In genomic region chr1:80637214-80637705, GRCm38 (mm10) we compare ENCODE assay signal across 9 mouse cellular contexts.
A peak's percentile ranks its signal among the peaks of the same experiment; 100 is the strongest.
DNase-seq lines count a peak whose midpoint lies in the region; ATAC-seq lines count a peak whose summit lies in the region.
"Had no signal": no experiment of that assay in that cellular context is flagged by ENCODE, and none has a peak within 500 bp of the region (broad histone marks: within the 10 kb centered on the region; RNA-seq: fewer than 3 reads in every experiment).

No protein-coding gene starts in this region.

- no peak overlapping the region for H3K9ac ChIP-seq in intestine, embryonic 15.5 days
- no peak overlapping the region for H3K9ac ChIP-seq in intestine, embryonic 16.5 days (ENCODE audit: low read depth, low read length)
- H3K9ac ChIP-seq in midbrain, embryonic 16.5 days (ENCODE audit: low read depth, low read length), result no peak overlapping the region

- H3K27ac ChIP-seq in intestine, embryonic 15.5 days, result no peak overlapping the region
- H3K27ac ChIP-seq in intestine, embryonic 16.5 days (ENCODE audit: low read length), result no peak overlapping the region
- no peak overlapping the region for H3K27ac ChIP-seq in midbrain, embryonic 16.5 days (ENCODE audit: low read length)

- H3K27me3 ChIP-seq in intestine, embryonic 15.5 days (replicated peaks), result no peaks in the 10 kb centered on the region
- no peaks in the 10 kb centered on the region for H3K27me3 ChIP-seq in intestine, embryonic 16.5 days (replicated peaks; ENCODE audit: control insufficient read depth, insufficient read depth, low read length)
- no peaks in the 10 kb centered on the region for H3K27me3 ChIP-seq in splenic B cell, adult 2 months (ENCODE audit: control insufficient read depth, insufficient read depth, low read length, poor library complexity, severe bottlenecking)
- H3K27me3 ChIP-seq in midbrain, embryonic 16.5 days (ENCODE audit: control insufficient read depth, insufficient read depth, low read depth, low read length), result no peaks in the 10 kb centered on the region
- H3K27me3 ChIP-seq: Patski had no signal

- no peak overlapping the region for H3K4me3 ChIP-seq in intestine, embryonic 15.5 days (replicated peaks)
- no peak overlapping the region for H3K4me3 ChIP-seq in intestine, embryonic 16.5 days (ENCODE audit: low read length)
- no peak overlapping the region for H3K4me3 ChIP-seq in midbrain, embryonic 16.5 days (ENCODE audit: low read depth, low read length)

- no peaks in the 10 kb centered on the region for H3K4me1 ChIP-seq in intestine, embryonic 15.5 days (replicated peaks)
- no peaks in the 10 kb centered on the region for H3K4me1 ChIP-seq in intestine, embryonic 16.5 days (ENCODE audit: control insufficient read depth, insufficient read depth, low read length)
- no peaks in the 10 kb centered on the region for H3K4me1 ChIP-seq in midbrain, embryonic 16.5 days (ENCODE audit: control insufficient read depth, insufficient read depth, low read length)

- ATAC-seq in intestine, embryonic 15.5 days, result 0 out of 2 replicates have a peak, but pooled peaks have one; percentile 28
- no peak for ATAC-seq in intestine, embryonic 16.5 days
- no peak for ATAC-seq in midbrain, embryonic 16.5 days
- ATAC-seq: Patski had no signal

- H3K9me3 ChIP-seq in intestine, embryonic 15.5 days, result no peaks in the 10 kb centered on the region
- no peaks in the 10 kb centered on the region for H3K9me3 ChIP-seq in intestine, embryonic 16.5 days (ENCODE audit: control insufficient read depth, low read length)
- no peaks in the 10 kb centered on the region for H3K9me3 ChIP-seq in midbrain, embryonic 16.5 days (replicated peaks; ENCODE audit: control insufficient read depth, low read length, poor library complexity, severe bottlenecking)

- no peak overlapping the region for H3K4me2 ChIP-seq in intestine, embryonic 15.5 days (replicated peaks)
- no peak overlapping the region for H3K4me2 ChIP-seq in intestine, embryonic 16.5 days (ENCODE audit: low read depth, low read length)
- no peak overlapping the region for H3K4me2 ChIP-seq in midbrain, embryonic 16.5 days (ENCODE audit: low read length)

- DNase-seq in T-cell, adult 2 months (ENCODE audit: low spot score), result peak; percentile 20
- peak; percentile 28 to 38 for DNase-seq in frontal cortex, postnatal 14 days (ENCODE audit: low spot score in 2 of 2)
- DNase-seq in kidney, postnatal 14 days, result peak; percentile 48
- DNase-seq in lung, postnatal 14 days, result peak; percentile 44
- peak; percentile 66 for DNase-seq in splenic B cell, adult 2 months (ENCODE audit: low read depth, low spot score)

- no peaks in the 10 kb centered on the region for H3K36me3 ChIP-seq in intestine, embryonic 15.5 days
- H3K36me3 ChIP-seq in intestine, embryonic 16.5 days (ENCODE audit: control insufficient read depth, insufficient read depth, low read length), result no peaks in the 10 kb centered on the region
- peaks cover 8% of the 10 kb centered on the region; the same call in 1 of the 2 replicates for H3K36me3 ChIP-seq in splenic B cell, adult 2 months (ENCODE audit: control insufficient read depth, insufficient read depth, low read length, poor library complexity, severe bottlenecking)
- no peaks in the 10 kb centered on the region for H3K36me3 ChIP-seq in midbrain, embryonic 16.5 days (ENCODE audit: control insufficient read depth, insufficient read depth, low read length)

- 59% methylated on average over 4 of the region's 4 CpGs for whole genome bisulfite sequencing in intestine, embryonic 15.5 days
- 61% methylated on average over 4 of the region's 4 CpGs for WGBS in intestine, embryonic 16.5 days
- WGBS in midbrain, embryonic 16.5 days, result 87% methylated on average over 4 of the region's 4 CpGs
